Mouse (Mus musculus) liver, embryonic 13.5 days (tissue): Measurements from ENCODE around the gene Snrnp35. TPM values are rescaled to one million over a fixed set of nuclear protein-coding genes. Genes with fewer than 3 reads are reported as not detected.
"Not testable (repeated sequence)": the region's sequence is repeated elsewhere in the genome, so short reads cannot be mapped to it uniquely, and the experiment has no call there.

Experiments
- ATAC-seq: fragments of 200-750 bp; cut with Nextera tagmentation; 2 replicates; pipeline ENCODE4 v1.8.0; 2017; ENCODE audit warnings: low read depth, mild to moderate bottlenecking, moderate number of reproducible peaks, moderate library complexity
- DNase-seq: peaks from one replicate; pipeline ENCODE4 v3.0.0; 2022
- H3K27ac ChIP-seq: fragments of 300-500 bp; sonication (generic); 2 replicates; pipeline ENCODE4 v1.5.1; 2015; ENCODE audit warnings: moderate library complexity, mild to moderate bottlenecking, inconsistent platforms
- H3K27me3 ChIP-seq: fragments of 300-500 bp; sonication (generic); 2 replicates; pipeline ENCODE4 v1.6.1; 2015; ENCODE audit warnings: mild to moderate bottlenecking, inconsistent platforms
- H3K36me3 ChIP-seq: fragments of 300-500 bp; sonication (generic); 2 replicates; pipeline ENCODE4 v1.6.1; 2015; ENCODE audit warnings: mild to moderate bottlenecking, inconsistent platforms
- H3K4me1 ChIP-seq: fragments of 300-500 bp; sonication (generic); replicated peaks from 2 replicates; pipeline ENCODE4 v1.6.1; 2015; ENCODE audit warnings: inconsistent platforms
- H3K4me2 ChIP-seq: fragments of 300-500 bp; sonication (generic); 2 replicates; pipeline ENCODE4 v1.6.1; 2015; ENCODE audit warnings: inconsistent platforms, mild to moderate bottlenecking, moderate library complexity
- H3K4me3 ChIP-seq: fragments of 300-500 bp; sonication (generic); replicated peaks from 2 replicates; pipeline ENCODE4 v1.5.1; 2015; ENCODE audit warnings: mild to moderate bottlenecking, inconsistent platforms
- H3K9ac ChIP-seq: fragments of 300-500 bp; sonication (generic); 2 replicates; pipeline ENCODE4 v1.6.1; 2015; ENCODE audit warnings: mild to moderate bottlenecking, inconsistent platforms
- H3K9me3 ChIP-seq: fragments of 300-500 bp; sonication (generic); replicated peaks from 2 replicates; pipeline ENCODE4 v1.6.1; 2016; ENCODE audit warnings: inconsistent platforms
- WGBS: fragments of 180-500 bp; shearing (Covaris S2); methylation state at CpG from one replicate; pipeline ENCODE4 v1.1.7; 2015; ENCODE audit not compliant: insufficient replicate concordance; 5-methylcytosine and 5-hydroxymethylcytosine counted together
- polyA plus RNA-seq: library from polyadenylated mRNA; unstranded; fragments of >200 nt; fragmentation: Nextera tagmentation; extraction: Ambion mirVana; gene quantifications from 2 replicates; pipeline ENCODE4 v1.2.1, GENCODE M21; 2015

Snrnp35 gene
- polyA plus RNA-seq, 1 experiment from 2014 or later: 14.6 TPM

DNA sequence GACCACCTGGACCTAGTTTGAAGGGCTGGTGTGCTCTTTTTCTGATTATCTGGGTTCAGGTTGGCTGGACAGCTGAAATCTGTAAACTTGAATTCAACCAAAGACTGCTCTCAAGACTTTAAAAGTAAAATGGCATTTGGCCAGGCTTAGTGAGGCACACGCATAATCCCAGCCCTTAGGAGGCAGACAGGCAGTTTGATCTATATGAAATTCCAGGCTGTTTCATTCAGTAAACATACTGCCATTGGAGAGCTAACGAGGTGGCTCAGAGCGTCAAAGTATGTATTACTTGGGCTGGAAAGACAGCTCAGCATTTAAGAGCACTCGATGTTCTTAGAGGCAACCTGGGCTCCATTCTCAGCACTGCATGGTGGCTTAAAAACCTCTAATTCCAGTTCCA lies 8.8 kb downstream of the Snrnp35 start:
- H3K27ac ChIP-seq: no peak overlapping the region
- no peak overlapping the region for H3K4me2 ChIP-seq
- 80% methylated on average over 4 of the region's 4 CpGs for WGBS
- H3K9ac ChIP-seq: no peak overlapping the region
- H3K27me3 ChIP-seq: no peaks in the 10 kb centered on the region
- no peaks in the 10 kb centered on the region for H3K9me3 ChIP-seq
- no peak for ATAC-seq
- H3K4me3 ChIP-seq: no peak overlapping the region
- peaks cover 26% of the 10 kb centered on the region for H3K36me3 ChIP-seq
- no peak for DNase-seq
- H3K4me1 ChIP-seq: peaks cover 5% of the 10 kb centered on the region

GRCm38 (mm10) chr5:124492618-124493017 lies 9.7 kb downstream of the Snrnp35 start:
- H3K4me2 ChIP-seq: no peak overlapping the region
- H3K27me3 ChIP-seq: no peaks in the 10 kb centered on the region
- ATAC-seq: no peak
- H3K27ac ChIP-seq: no peak overlapping the region
- H3K4me3 ChIP-seq: no peak overlapping the region
- DNase-seq: no peak
- WGBS: 66% methylated on average over 4 of the region's 4 CpGs
- peaks cover 24% of the 10 kb centered on the region for H3K36me3 ChIP-seq
- no peaks in the 10 kb centered on the region for H3K9me3 ChIP-seq
- no peak overlapping the region for H3K9ac ChIP-seq
- peaks cover 14% of the 10 kb centered on the region for H3K4me1 ChIP-seq

DNA sequence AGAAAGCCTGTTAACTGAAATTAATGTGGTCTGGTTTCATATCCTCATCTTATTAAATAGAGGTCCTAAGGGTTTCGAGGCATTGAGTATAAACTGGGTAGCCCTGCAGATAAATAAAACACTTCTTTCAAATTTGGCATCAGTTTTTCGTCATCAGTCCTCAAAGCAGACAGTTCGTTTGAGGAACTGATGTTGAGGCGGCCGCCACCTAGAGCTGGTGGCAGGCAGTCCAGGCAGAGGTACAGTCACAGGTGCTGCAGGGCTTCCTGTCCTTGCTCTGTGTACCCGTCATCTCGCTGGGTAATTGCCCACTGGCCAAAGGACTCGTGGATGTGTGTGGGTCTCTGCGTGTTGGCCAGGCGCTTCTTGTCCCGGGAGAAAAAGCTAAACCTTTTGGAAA lies 10.5 kb downstream of the Snrnp35 start:
- H3K9me3 ChIP-seq: no peaks in the 10 kb centered on the region
- H3K27ac ChIP-seq: no peak overlapping the region
- H3K4me3 ChIP-seq: no peak overlapping the region
- H3K36me3 ChIP-seq: peaks cover 24% of the 10 kb centered on the region
- DNase-seq (no peak), ATAC-seq (no peak)
- H3K4me1 ChIP-seq: peaks cover 22% of the 10 kb centered on the region
- no peak overlapping the region for H3K4me2 ChIP-seq
- 59% methylated on average over 11 of the region's 11 CpGs for WGBS
- H3K27me3 ChIP-seq: no peaks in the 10 kb centered on the region
- H3K9ac ChIP-seq: no peak overlapping the region

- Histone ChIP-seq H3K27me3 (no peaks in the 10 kb centered on the region), H3K9ac (no peak overlapping the region), H3K27ac (no peak overlapping the region), H3K4me2 (no peak overlapping the region), H3K36me3 (peaks cover 17% of the 10 kb centered on the region; the same call in 1 of the 2 replicates), H3K4me1 (peaks cover 34% of the 10 kb centered on the region), H3K4me3 (no peak overlapping the region), H3K9me3 (no peaks in the 10 kb centered on the region)
- WGBS: 69% methylated on average over 7 of the region's 7 CpGs
- no peak for DNase-seq
- no peak for ATAC-seq
Observed at GRCm38 (mm10) chr5:124495547-124495946, 12.6 kb downstream of the Snrnp35 start.

GRCm38 (mm10) chr5:124496614-124497514 lies 13.9 kb downstream of the Snrnp35 start:
- Histone ChIP-seq H3K4me3 (no peak overlapping the region), H3K9me3 (no peaks in the 10 kb centered on the region), H3K4me2 (peak overlapping the region; percentile 46), H3K27me3 (no peaks in the 10 kb centered on the region), H3K36me3 (peaks cover 11% of the 10 kb centered on the region; the same call in 1 of the 2 replicates), H3K4me1 (peaks cover 34% of the 10 kb centered on the region), H3K9ac (0 out of 2 replicates have a peak overlapping the region, but pooled peaks have one; percentile 23), H3K27ac (no peak overlapping the region)
- WGBS: 42% methylated on average over 15 of the region's 15 CpGs
- DNase-seq: no peak
- ATAC-seq: 0 out of 2 replicates have a peak, but pooled peaks have one; percentile 25

DNA sequence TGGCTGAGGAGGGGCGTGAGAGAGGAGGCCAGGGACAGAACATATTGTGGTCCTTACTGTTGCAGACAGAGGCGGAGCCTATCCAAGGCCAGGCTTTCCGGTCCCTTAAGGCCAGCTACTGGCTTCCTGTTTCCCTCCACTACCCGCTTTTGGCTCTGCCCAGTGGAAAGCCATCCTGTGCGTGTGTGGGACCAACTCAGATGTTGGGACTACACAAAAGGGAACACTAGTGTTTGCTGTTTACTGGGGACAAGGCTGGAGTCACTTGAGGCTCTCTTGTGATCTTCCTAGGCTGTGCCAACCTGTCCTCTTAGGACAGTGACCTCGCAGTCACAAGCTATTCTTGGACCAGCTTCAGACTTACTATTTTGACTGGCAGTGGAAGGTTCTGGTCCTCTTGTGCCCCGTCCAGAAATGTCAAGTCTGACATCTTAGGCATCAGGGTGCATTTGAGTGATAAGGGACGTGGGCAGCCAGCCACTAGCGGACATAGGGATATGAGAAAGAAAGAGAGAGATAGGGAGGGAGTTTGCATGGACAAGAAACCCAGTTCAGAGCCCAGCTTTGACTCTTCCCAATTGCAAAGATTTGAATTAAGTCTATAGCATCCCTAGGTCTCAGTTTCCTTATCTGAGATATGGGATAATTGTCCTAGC lies 15.4 kb downstream of the Snrnp35 start:
- DNase-seq: no peak
- H3K4me3 ChIP-seq: no peak overlapping the region
- WGBS: 24% methylated on average over 9 of the region's 9 CpGs
- peak overlapping the region; percentile 8 for H3K27ac ChIP-seq
- peak overlapping the region; percentile 8; the same call in 1 of the 2 replicates for H3K4me2 ChIP-seq
- no peaks in the 10 kb centered on the region for H3K9me3 ChIP-seq
- H3K9ac ChIP-seq: no peak overlapping the region
- H3K27me3 ChIP-seq: 0 out of 2 replicates have a peak, but pooled peaks cover 2% of the 10 kb centered on the region
- H3K4me1 ChIP-seq: peaks cover 34% of the 10 kb centered on the region
- no peaks in the 10 kb centered on the region; the same call in 1 of the 2 replicates for H3K36me3 ChIP-seq
- ATAC-seq: peak; percentile 38; the same call in 1 of the 2 replicates

- H3K9me3 ChIP-seq: no peaks in the 10 kb centered on the region
- 0 out of 2 replicates have a peak, but pooled peaks have one; percentile 26 for ATAC-seq
- no peak for DNase-seq
- H3K4me3 ChIP-seq: no peak overlapping the region
- 25% methylated on average over 5 of the region's 5 CpGs for WGBS
- H3K9ac ChIP-seq: peak overlapping the region; percentile 8; the same call in 1 of the 2 replicates
- 0 out of 2 replicates have a peak, but pooled peaks cover 3% of the 10 kb centered on the region for H3K27me3 ChIP-seq
- H3K36me3 ChIP-seq: no peaks in the 10 kb centered on the region
- peaks cover 34% of the 10 kb centered on the region for H3K4me1 ChIP-seq
- H3K4me2 ChIP-seq: no peak overlapping the region; the same call in 1 of the 2 replicates
- H3K27ac ChIP-seq: no peak overlapping the region
Observed at GRCm38 (mm10) chr5:124499001-124499400, 16.1 kb downstream of the Snrnp35 start.

DNA sequence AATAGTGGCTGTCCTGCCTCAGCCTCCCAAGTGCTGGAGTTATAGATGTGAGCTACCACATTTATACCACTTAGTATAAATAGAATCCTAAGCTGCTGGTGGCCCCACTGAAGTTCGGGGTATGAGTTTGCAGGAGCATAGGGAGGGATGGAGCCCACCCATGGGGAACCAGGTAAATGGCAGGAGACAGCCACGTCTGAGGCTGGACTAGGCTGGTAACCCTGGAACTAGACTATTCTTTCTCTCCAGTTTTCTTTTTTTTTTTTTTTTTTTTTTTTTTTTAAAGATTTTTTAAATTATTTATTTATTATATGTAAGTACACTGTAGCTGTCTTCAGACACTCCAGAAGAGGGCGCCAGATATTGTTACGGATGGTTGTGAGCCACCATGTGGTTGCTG lies 17.1 kb downstream of the Snrnp35 start:
- not testable (repeated sequence) for H3K4me3 ChIP-seq, H3K4me2 ChIP-seq, DNase-seq, H3K9ac ChIP-seq, H3K36me3 ChIP-seq, H3K27me3 ChIP-seq, ATAC-seq, H3K9me3 ChIP-seq, H3K27ac ChIP-seq
- H3K4me1 ChIP-seq: peaks cover 34% of the 10 kb centered on the region
- 58% methylated on average over 3 of the region's 4 CpGs for WGBS

- Histone ChIP-seq H3K4me1 (peaks cover 34% of the 10 kb centered on the region), H3K36me3 (no peaks in the 10 kb centered on the region), H3K4me3 (no peak overlapping the region), H3K27me3 (0 out of 2 replicates have a peak, but pooled peaks cover 3% of the 10 kb centered on the region), H3K4me2 (no peak overlapping the region), H3K9ac (no peak overlapping the region), H3K9me3 (no peaks in the 10 kb centered on the region), H3K27ac (no peak overlapping the region)
- ATAC-seq: no peak
- WGBS: 72% methylated on average over 3 of the region's 3 CpGs
- no peak for DNase-seq
Observed at GRCm38 (mm10) chr5:124500573-124500972, 17.6 kb downstream of the Snrnp35 start.

- Histone ChIP-seq H3K27me3 (0 out of 2 replicates have a peak, but pooled peaks cover 3% of the 10 kb centered on the region), H3K27ac (no peak overlapping the region), H3K4me3 (no peak overlapping the region), H3K4me1 (peaks cover 31% of the 10 kb centered on the region), H3K9me3 (no peaks in the 10 kb centered on the region), H3K36me3 (no peaks in the 10 kb centered on the region), H3K4me2 (no peak overlapping the region), H3K9ac (no peak overlapping the region)
- ATAC-seq (no peak), DNase-seq (no peak)
- 75% methylated on average over 10 of the region's 10 CpGs for WGBS
Observed at GRCm38 (mm10) chr5:124501541-124501940, 18.6 kb downstream of the Snrnp35 start.

DNA sequence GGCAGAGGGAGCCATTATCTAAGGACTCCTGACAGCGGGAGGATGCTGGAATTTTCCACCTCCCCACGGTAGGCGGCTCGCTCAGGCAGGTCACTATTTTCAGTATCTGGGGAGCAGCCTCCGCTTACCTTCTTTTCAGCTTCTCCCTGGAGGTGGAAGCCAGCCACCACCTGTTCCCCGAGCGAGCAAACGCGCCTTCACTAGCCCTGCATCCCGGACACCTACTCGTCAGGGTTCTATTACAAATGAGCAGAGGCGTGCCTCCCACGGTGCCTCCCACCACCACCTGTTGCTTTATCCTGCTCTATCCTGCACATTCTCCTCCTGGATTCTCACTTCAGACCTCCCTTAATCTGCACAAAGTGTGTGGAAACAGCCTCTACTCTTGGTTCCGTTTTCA lies 20.8 kb downstream of the Snrnp35 start:
- no peak for DNase-seq
- WGBS: 61% methylated on average over 14 of the region's 14 CpGs
- Histone ChIP-seq H3K27me3 (0 out of 2 replicates have a peak, but pooled peaks cover 3% of the 10 kb centered on the region), H3K27ac (no peak overlapping the region), H3K9ac (0 out of 2 replicates have a peak overlapping the region, but pooled peaks have one; percentile 1), H3K36me3 (no peaks in the 10 kb centered on the region), H3K4me3 (no peak overlapping the region), H3K4me2 (no peak overlapping the region), H3K4me1 (peaks cover 9% of the 10 kb centered on the region), H3K9me3 (no peaks in the 10 kb centered on the region)
- ATAC-seq: no peak
